Mouse (Mus musculus): ENCODE data around the gene Sema6b. TPM values are rescaled to one million over a fixed set of nuclear protein-coding genes. Genes with fewer than 3 reads are reported as not detected.
"Not testable (repeated sequence)": the region's sequence is repeated elsewhere in the genome, so short reads cannot be mapped to it uniquely, and the experiment has no call there.

The Sema6b gene
- polyA plus RNA-seq, 1 experiment: 1.4 TPM

DNA sequence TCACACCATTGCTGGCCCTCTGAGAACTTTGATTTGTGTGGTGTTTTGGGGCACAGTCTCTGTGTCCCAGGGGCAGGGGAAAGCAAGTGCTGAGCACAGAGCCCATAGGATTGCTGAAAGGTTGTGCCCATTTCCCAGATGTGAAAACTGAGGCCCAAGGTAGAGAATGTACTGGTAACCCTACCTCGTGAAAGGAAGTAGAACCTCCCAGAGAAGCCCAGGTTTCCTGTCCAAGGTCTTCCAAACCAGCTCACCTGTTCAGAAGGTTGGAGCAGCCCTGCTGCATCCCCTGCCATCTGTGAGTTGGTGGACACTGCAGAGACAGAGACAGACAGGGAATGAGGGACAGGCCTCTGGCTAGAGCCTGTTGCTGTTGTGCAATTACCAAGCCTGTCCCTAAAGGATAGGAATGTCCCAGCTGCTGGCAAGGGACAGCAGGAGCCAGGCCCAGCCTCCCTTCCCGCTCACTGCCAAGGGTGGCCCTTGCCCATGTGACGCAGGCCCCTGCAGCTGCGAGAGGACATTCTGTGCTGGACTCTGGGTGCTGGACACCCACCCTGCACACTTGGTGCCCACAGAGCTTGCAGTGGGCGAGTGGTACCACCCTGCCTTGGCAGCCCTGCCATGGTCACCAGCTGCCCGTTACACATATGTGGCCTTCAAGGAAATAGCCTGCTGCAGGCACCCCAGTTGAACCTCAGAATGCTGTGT, 31.7 kb downstream of the Sema6b start:
- H3K4me2 ChIP-seq (ENCODE audit: low read depth): no peak overlapping the region
- H3K4me3 ChIP-seq: no peak overlapping the region
- no peaks in the 10 kb centered on the region for H3K36me3 ChIP-seq (ENCODE audit: control insufficient read depth, insufficient read depth)
- H3ac ChIP-seq (ENCODE audit: control insufficient read depth, insufficient read length): no peak overlapping the region
- H3K27me3 ChIP-seq (ENCODE audit: control insufficient read depth, insufficient read depth, insufficient read length): no peaks in the 10 kb centered on the region
- no peaks in the 10 kb centered on the region for H3K79me2 ChIP-seq (ENCODE audit: control insufficient read depth, insufficient read depth)
- peak; percentile 39 for TF ChIP-seq POLR2AphosphoS2 (IDR thresholded peaks at IDR 0.05; ENCODE audit: insufficient read length, low read depth)
- peak in 2 of 3 experiments; percentile 77 for TF ChIP-seq MYOD1 (IDR thresholded peaks at IDR 0.05; ENCODE audit: control insufficient read depth in 1 of 3, insufficient read length in 2 of 3, low read depth in 2 of 3)
- no peak for TF ChIP-seq REST (IDR thresholded peaks at IDR 0.05; ENCODE audit: insufficient read depth, insufficient read length)
- no peak for TF ChIP-seq POLR2A (IDR thresholded peaks at IDR 0.05; ENCODE audit: insufficient read length, low read depth)
- peak; percentile 58; the same call in 1 of the 2 replicates for TF ChIP-seq CEBPB (IDR thresholded peaks at IDR 0.05; ENCODE audit: insufficient read depth, poor library complexity, severe bottlenecking)
- no peak for TF ChIP-seq SRF (IDR thresholded peaks at IDR 0.05; ENCODE audit: control insufficient read depth, insufficient read length, low read depth)
- no peak for TF ChIP-seq E2F4 (IDR thresholded peaks at IDR 0.05; ENCODE audit: insufficient read depth)
- TF ChIP-seq MAX (IDR thresholded peaks at IDR 0.05; ENCODE audit: low read depth): no peak
- no peak for TF ChIP-seq TCF12 (IDR thresholded peaks at IDR 0.05; ENCODE audit: insufficient read depth, poor library complexity, severe bottlenecking)
- TF ChIP-seq MYOG (IDR thresholded peaks at IDR 0.05; ENCODE audit: control insufficient read depth in 1 of 3, insufficient read depth in 1 of 3, insufficient read length in 2 of 3, low read depth in 2 of 3): peak in 2 of 3 experiments; percentile 67 to 94
- peak; percentile 69 for TF ChIP-seq TCF3 (IDR thresholded peaks at IDR 0.05; ENCODE audit: insufficient read length, low read depth)

GRCm38 (mm10) chr17:56107736-56108135, 32.4 kb downstream of the Sema6b start:
- Histone ChIP-seq H3ac (ENCODE audit: control insufficient read depth, insufficient read length) (no peak overlapping the region), H3K27me3 (ENCODE audit: control insufficient read depth, insufficient read depth, insufficient read length) (no peaks in the 10 kb centered on the region), H3K36me3 (ENCODE audit: control insufficient read depth, insufficient read depth) (no peaks in the 10 kb centered on the region), H3K79me2 (ENCODE audit: control insufficient read depth, insufficient read depth) (no peaks in the 10 kb centered on the region), H3K4me3 (no peak overlapping the region), H3K4me2 (ENCODE audit: low read depth) (no peak overlapping the region)
- no peak for TF ChIP-seq MYOG (IDR thresholded peaks at IDR 0.05; ENCODE audit: control insufficient read depth in 1 of 3, insufficient read depth in 1 of 3, insufficient read length in 2 of 3, low read depth in 2 of 3)
- TF ChIP-seq REST (IDR thresholded peaks at IDR 0.05; ENCODE audit: insufficient read depth, insufficient read length): no peak
- no peak for TF ChIP-seq TCF12 (IDR thresholded peaks at IDR 0.05; ENCODE audit: insufficient read depth, poor library complexity, severe bottlenecking)
- no peak for TF ChIP-seq CEBPB (IDR thresholded peaks at IDR 0.05; ENCODE audit: insufficient read depth, poor library complexity, severe bottlenecking)
- TF ChIP-seq SRF (IDR thresholded peaks at IDR 0.05; ENCODE audit: control insufficient read depth, insufficient read length, low read depth): no peak
- no peak for TF ChIP-seq MAX (IDR thresholded peaks at IDR 0.05; ENCODE audit: low read depth)
- TF ChIP-seq POLR2AphosphoS2 (IDR thresholded peaks at IDR 0.05; ENCODE audit: insufficient read length, low read depth): no peak
- no peak for TF ChIP-seq TCF3 (IDR thresholded peaks at IDR 0.05; ENCODE audit: insufficient read length, low read depth)
- TF ChIP-seq MYOD1 (IDR thresholded peaks at IDR 0.05; ENCODE audit: control insufficient read depth in 1 of 3, insufficient read length in 2 of 3, low read depth in 2 of 3): no peak
- no peak for TF ChIP-seq POLR2A (IDR thresholded peaks at IDR 0.05; ENCODE audit: insufficient read length, low read depth)
- no peak for TF ChIP-seq E2F4 (IDR thresholded peaks at IDR 0.05; ENCODE audit: insufficient read depth)
- TF ChIP-seq USF1 (IDR thresholded peaks at IDR 0.05; ENCODE audit: low read depth): no peak

DNA sequence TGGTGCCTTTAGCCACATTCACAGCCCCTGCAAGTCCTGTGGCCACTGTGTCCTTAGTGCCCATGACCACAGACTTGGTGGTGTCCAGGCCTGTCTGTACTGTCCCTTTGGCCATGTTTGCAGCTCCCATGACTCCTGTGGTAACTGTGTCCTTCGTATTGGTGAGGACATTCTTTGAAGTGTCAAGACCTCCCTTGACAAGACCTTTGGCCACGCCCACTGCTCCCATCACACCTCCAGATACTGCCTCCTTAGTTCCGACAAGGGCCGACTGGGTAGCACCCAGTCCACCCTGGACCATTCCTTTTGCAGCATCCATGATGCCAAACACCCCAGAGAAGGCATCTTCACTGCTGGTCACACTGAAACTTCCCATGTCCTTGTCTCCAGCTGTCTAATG, 33.2 kb downstream of the Sema6b start:
- Histone ChIP-seq H3K27me3 (ENCODE audit: control insufficient read depth, insufficient read depth, insufficient read length) (no peaks in the 10 kb centered on the region), H3K4me3 (no peak overlapping the region), H3ac (ENCODE audit: control insufficient read depth, insufficient read length) (no peak overlapping the region), H3K79me2 (ENCODE audit: control insufficient read depth, insufficient read depth) (no peaks in the 10 kb centered on the region), H3K36me3 (ENCODE audit: control insufficient read depth, insufficient read depth) (peaks cover 3% of the 10 kb centered on the region), H3K4me2 (ENCODE audit: low read depth) (no peak overlapping the region)
- TF ChIP-seq POLR2A (IDR thresholded peaks at IDR 0.05; ENCODE audit: insufficient read length, low read depth) (no peak), TCF3 (IDR thresholded peaks at IDR 0.05; ENCODE audit: insufficient read length, low read depth) (no peak), TCF12 (IDR thresholded peaks at IDR 0.05; ENCODE audit: insufficient read depth, poor library complexity, severe bottlenecking) (no peak), CEBPB (IDR thresholded peaks at IDR 0.05; ENCODE audit: insufficient read depth, poor library complexity, severe bottlenecking) (no peak), SRF (IDR thresholded peaks at IDR 0.05; ENCODE audit: control insufficient read depth, insufficient read length, low read depth) (no peak), MYOG (IDR thresholded peaks at IDR 0.05; ENCODE audit: control insufficient read depth in 1 of 3, insufficient read depth in 1 of 3, insufficient read length in 2 of 3, low read depth in 2 of 3) (no peak), REST (IDR thresholded peaks at IDR 0.05; ENCODE audit: insufficient read depth, insufficient read length) (no peak), MYOD1 (IDR thresholded peaks at IDR 0.05; ENCODE audit: control insufficient read depth in 1 of 3, insufficient read length in 2 of 3, low read depth in 2 of 3) (no peak), MAX (IDR thresholded peaks at IDR 0.05; ENCODE audit: low read depth) (no peak), USF1 (IDR thresholded peaks at IDR 0.05; ENCODE audit: low read depth) (no peak), E2F4 (IDR thresholded peaks at IDR 0.05; ENCODE audit: insufficient read depth) (no peak), POLR2AphosphoS2 (IDR thresholded peaks at IDR 0.05; ENCODE audit: insufficient read length, low read depth) (no peak)

DNA sequence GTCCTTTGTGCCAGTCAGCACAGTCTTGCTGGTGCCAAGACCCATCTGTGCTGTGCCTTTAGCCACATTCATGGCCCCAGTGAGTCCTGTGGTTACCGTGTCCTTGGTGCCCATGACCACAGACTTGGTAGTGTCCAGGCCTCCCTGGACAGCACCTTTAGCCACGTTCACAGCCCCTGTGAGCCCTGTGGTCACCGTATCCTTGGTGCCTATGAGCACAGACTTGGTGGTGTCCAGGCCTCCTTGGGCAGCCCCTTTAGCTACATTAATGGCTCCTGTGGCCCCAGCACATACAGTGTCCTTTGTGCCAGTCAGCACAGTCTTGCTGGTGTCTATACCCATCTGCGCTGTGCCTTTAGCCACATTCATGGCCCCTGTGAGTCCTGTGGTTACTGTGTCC, 33.7 kb downstream of the Sema6b start:
- H3K36me3 ChIP-seq (ENCODE audit: control insufficient read depth, insufficient read depth); H3K79me2 ChIP-seq (ENCODE audit: control insufficient read depth, insufficient read depth); H3K4me3 ChIP-seq; H3K4me2 ChIP-seq (ENCODE audit: low read depth); H3K27me3 ChIP-seq (ENCODE audit: control insufficient read depth, insufficient read depth, insufficient read length); H3ac ChIP-seq (ENCODE audit: control insufficient read depth, insufficient read length): not testable (repeated sequence)

DNA sequence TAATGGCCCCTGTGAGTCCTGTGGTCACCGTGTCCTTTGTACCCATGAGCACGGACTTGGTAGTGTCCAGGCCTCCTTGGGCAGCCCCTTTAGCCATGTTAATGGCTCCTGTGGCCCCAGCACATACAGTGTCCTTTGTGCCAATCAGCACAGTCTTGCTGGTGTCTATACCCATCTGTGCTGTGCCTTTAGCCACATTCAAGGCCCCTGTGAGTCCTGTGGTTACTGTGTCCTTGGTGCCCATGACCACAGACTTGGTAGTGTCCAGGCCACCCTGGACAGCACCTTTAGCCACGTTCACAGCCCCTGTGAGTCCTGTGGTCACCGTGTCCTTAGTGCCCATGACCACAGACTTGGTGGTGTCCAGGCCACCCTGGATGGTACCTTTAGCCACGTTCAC, 35.3 kb downstream of the Sema6b start:
- H3K79me2 ChIP-seq (ENCODE audit: control insufficient read depth, insufficient read depth); H3K4me3 ChIP-seq; H3K4me2 ChIP-seq (ENCODE audit: low read depth); H3ac ChIP-seq (ENCODE audit: control insufficient read depth, insufficient read length); H3K36me3 ChIP-seq (ENCODE audit: control insufficient read depth, insufficient read depth); H3K27me3 ChIP-seq (ENCODE audit: control insufficient read depth, insufficient read depth, insufficient read length): not testable (repeated sequence)

Measured in myocyte (in vitro differentiated cells).